Mouse (Mus musculus) ES-CJ7 (cell line): ENCODE measurements at regions not wholly inside any gene's neighbourhood (a gene's known extent, or its start where the extent isn't known, plus 50 kb on each side); places are given as distances from the start of the nearest gene placed in this dataset.

Source experiments
- DNase-seq: peaks from one replicate; pipeline ENCODE4 v3.0.0; 2011; ENCODE audit warnings: low read depth, low spot score

GRCm38 (mm10) chr5:126723304-126724295, 518.0 kb upstream of the Tmem132c start:
- no peak for DNase-seq

- DNase-seq = no peak
Measured at GRCm38 (mm10) chr5:126724329-126724728, 517.3 kb upstream of the Tmem132c start.

GRCm38 (mm10) chr5:126733470-126733869, 508.1 kb upstream of the Tmem132c start:
- peak; percentile 73 for DNase-seq

- DNase-seq = peak; percentile 22
Measured at GRCm38 (mm10) chr5:126735733-126736132, 505.9 kb upstream of the Tmem132c start.

- peak; percentile 64 for DNase-seq
Measured at GRCm38 (mm10) chr5:126737681-126738080, 503.9 kb upstream of the Tmem132c start.

GRCm38 (mm10) chr5:126740861-126741410, 500.7 kb upstream of the Tmem132c start:
- DNase-seq = no peak

- peak; percentile 86 for DNase-seq
Measured at GRCm38 (mm10) chr5:126755107-126755506, 486.5 kb upstream of the Tmem132c start.

- peak; percentile 75 for DNase-seq
Measured at GRCm38 (mm10) chr5:126765037-126765707, 476.4 kb upstream of the Tmem132c start.

GRCm38 (mm10) chr5:126769031-126769430, 472.6 kb upstream of the Tmem132c start:
- DNase-seq = peak; percentile 33

- peak; percentile 14 for DNase-seq
Measured at GRCm38 (mm10) chr5:126787706-126788610, 453.6 kb upstream of the Tmem132c start.

GRCm38 (mm10) chr5:126799698-126800279, 441.8 kb upstream of the Tmem132c start:
- no peak for DNase-seq

GRCm38 (mm10) chr5:126806656-126807055, 435.0 kb upstream of the Tmem132c start:
- no peak for DNase-seq

GRCm38 (mm10) chr5:126816069-126816468, 425.5 kb upstream of the Tmem132c start:
- DNase-seq = no peak

GRCm38 (mm10) chr5:126835440-126835839, 406.2 kb upstream of the Tmem132c start:
- no peak for DNase-seq

GRCm38 (mm10) chr5:126842606-126843005, 399.0 kb upstream of the Tmem132c start:
- no peak for DNase-seq

- DNase-seq = no peak
Measured at GRCm38 (mm10) chr5:126862078-126862477, 379.5 kb upstream of the Tmem132c start.

GRCm38 (mm10) chr5:126875842-126876241, 365.8 kb upstream of the Tmem132c start:
- DNase-seq = no peak

GRCm38 (mm10) chr5:126890710-126891109, 350.9 kb upstream of the Tmem132c start:
- DNase-seq = no peak

GRCm38 (mm10) chr5:126893063-126893462, 348.5 kb upstream of the Tmem132c start:
- peak; percentile 46 for DNase-seq

GRCm38 (mm10) chr5:126910084-126910483, 331.5 kb upstream of the Tmem132c start:
- peak; percentile 22 for DNase-seq

GRCm38 (mm10) chr5:126917300-126917699, 324.3 kb upstream of the Tmem132c start:
- DNase-seq = peak; percentile 54
